Mouse (Mus musculus) heart, postnatal 0 days (tissue): ENCODE measurements around the gene Astn2. TPM values are rescaled to one million over a fixed set of nuclear protein-coding genes. Genes with fewer than 3 reads are reported as not detected.

Experiments used
- ATAC-seq: fragments of 200-750 bp; cut with Nextera tagmentation; 2 replicates; pipeline ENCODE4 v1.8.0; 2017; ENCODE audit warnings: low read depth, moderate number of reproducible peaks, moderate library complexity; ENCODE audit not compliant: insufficient read depth
- DNase-seq: peaks from one replicate; pipeline ENCODE4 v3.0.0-alpha.2; 2016; ENCODE audit warnings: low spot score
- H3K27ac ChIP-seq: fragments of 300-500 bp; sonication (generic); 2 replicates; pipeline ENCODE4 v1.5.1; 2014; ENCODE audit warnings: low read depth, mild to moderate bottlenecking
- H3K27me3 ChIP-seq: fragments of 300-500 bp; sonication (generic); 2 replicates; pipeline ENCODE4 v1.6.1; 2014; ENCODE audit warnings: low read length, mixed read lengths; ENCODE audit not compliant: control insufficient read depth, insufficient read depth
- H3K36me3 ChIP-seq: fragments of 300-500 bp; sonication (generic); replicated peaks from 2 replicates; pipeline ENCODE4 v1.6.1; 2014; ENCODE audit warnings: low read length, mixed read lengths; ENCODE audit not compliant: control insufficient read depth, insufficient read depth
- H3K4me1 ChIP-seq: fragments of 300-500 bp; sonication (generic); 2 replicates; pipeline ENCODE4 v1.6.1; 2014; ENCODE audit warnings: antibody characterized with exemption; ENCODE audit not compliant: control insufficient read depth, insufficient read depth
- H3K4me2 ChIP-seq: fragments of 300-500 bp; sonication (generic); 2 replicates; pipeline ENCODE4 v1.6.1; 2014; ENCODE audit warnings: low read depth, mild to moderate bottlenecking, low read length, moderate library complexity
- H3K4me3 ChIP-seq: fragments of 300-500 bp; sonication (generic); 2 replicates; pipeline ENCODE4 v1.5.1; 2014; ENCODE audit warnings: low read depth, low read length
- H3K9ac ChIP-seq: fragments of 300-500 bp; sonication (generic); replicated peaks from 2 replicates; pipeline ENCODE4 v1.6.1; 2014; ENCODE audit warnings: low read depth, low read length, mixed read lengths
- H3K9me3 ChIP-seq: fragments of 300-500 bp; sonication (generic); replicated peaks from 2 replicates; pipeline ENCODE4 v1.6.1; 2016; ENCODE audit warnings: low read length; ENCODE audit not compliant: control insufficient read depth
- CTCF ChIP-seq: IDR thresholded peaks from 2 replicates; pipeline ENCODE4 v1.5.1; 2016; ENCODE audit warnings: antibody characterized with exemption, control low read depth, low read depth
- EP300 ChIP-seq: IDR thresholded peaks from 2 replicates; pipeline ENCODE4 v1.6.1; 2016; ENCODE audit warnings: antibody characterized with exemption, low read depth
- WGBS: fragments of 180-500 bp; shearing (Covaris S2); extraction: QIAGEN DNeasy Blood & Tissue Kit; methylation state at CpG from one replicate; pipeline ENCODE4 v1.1.7; 2014; 5-methylcytosine and 5-hydroxymethylcytosine counted together
- polyA plus RNA-seq: library from polyadenylated mRNA; unstranded; fragments of >200 nt; fragmentation: Nextera tagmentation; extraction: Ambion mirVana; gene quantifications from 2 replicates; pipeline ENCODE4 v1.2.1, GENCODE M21; 2015
- total RNA-seq: library from RNA; depleted of rRNA; stranded (reverse); fragments of >200 nt; gene quantifications from 2 replicates; pipeline ENCODE4 v1.2.3, GENCODE M21; 2014; ENCODE audit warnings: low replicate concordance

Gene Astn2
- total and polyA plus RNA-seq, 2 experiments from 2014 or later, result 0.25 to 3.7 TPM

GRCm38 (mm10) chr4:65763823-65764222 is 640.6 kb downstream of the Astn2 start:
- TF ChIP-seq CTCF (no peak), EP300 (no peak)
- DNase-seq, result no peak
- WGBS, result 91% methylated on average over 2 of the region's 2 CpGs

GRCm38 (mm10) chr4:65762116-65762515 is 642.3 kb downstream of the Astn2 start:
- Histone ChIP-seq H3K27ac (no peak overlapping the region), H3K9ac (no peak overlapping the region), H3K4me3 (no peak overlapping the region), H3K27me3 (no peaks in the 10 kb centered on the region), H3K9me3 (no peaks in the 10 kb centered on the region), H3K36me3 (no peaks in the 10 kb centered on the region), H3K4me2 (no peak overlapping the region), H3K4me1 (no peaks in the 10 kb centered on the region)
- DNase-seq, result no peak
- 84% methylated on average over 3 of the region's 3 CpGs for WGBS
- ATAC-seq, result no peak
- no peak for TF ChIP-seq EP300

More at GRCm38 (mm10) chr4:65763823-65764222, 640.6 kb downstream of the Astn2 start:
- H3K36me3 ChIP-seq, result no peaks in the 10 kb centered on the region
- no peak overlapping the region for H3K9ac ChIP-seq
- H3K9me3 ChIP-seq, result no peaks in the 10 kb centered on the region
- H3K4me3 ChIP-seq, result no peak overlapping the region
- no peaks in the 10 kb centered on the region for H3K27me3 ChIP-seq
- ATAC-seq, result no peak
- no peak overlapping the region for H3K4me2 ChIP-seq
- no peaks in the 10 kb centered on the region for H3K4me1 ChIP-seq
- H3K27ac ChIP-seq, result no peak overlapping the region

- no peak for ATAC-seq
- no peak for DNase-seq
- no peak overlapping the region for H3K4me2 ChIP-seq
- H3K27ac ChIP-seq, result no peak overlapping the region
- H3K9ac ChIP-seq, result no peak overlapping the region
- no peaks in the 10 kb centered on the region for H3K9me3 ChIP-seq
- 49% methylated on average over 3 of the region's 3 CpGs for WGBS
- H3K36me3 ChIP-seq, result no peaks in the 10 kb centered on the region
- TF ChIP-seq CTCF (no peak), EP300 (no peak)
- no peaks in the 10 kb centered on the region for H3K27me3 ChIP-seq
- H3K4me3 ChIP-seq, result no peak overlapping the region
- H3K4me1 ChIP-seq, result no peaks in the 10 kb centered on the region
Measured at GRCm38 (mm10) chr4:65761658-65762057, 642.8 kb downstream of the Astn2 start.

- TF ChIP-seq CTCF (no peak), EP300 (no peak)
- Histone ChIP-seq H3K9me3 (no peaks in the 10 kb centered on the region), H3K9ac (no peak overlapping the region), H3K4me3 (no peak overlapping the region), H3K4me2 (no peak overlapping the region), H3K4me1 (no peaks in the 10 kb centered on the region), H3K27me3 (no peaks in the 10 kb centered on the region), H3K27ac (no peak overlapping the region), H3K36me3 (no peaks in the 10 kb centered on the region)
- WGBS, result 86% methylated on average over 1 of the region's 1 CpGs
- ATAC-seq, result no peak
- DNase-seq, result no peak
Measured at GRCm38 (mm10) chr4:65758875-65759201, 645.6 kb downstream of the Astn2 start.

GRCm38 (mm10) chr4:65758174-65758874 is 646.1 kb downstream of the Astn2 start:
- no peaks in the 10 kb centered on the region for H3K27me3 ChIP-seq
- no peak for ATAC-seq

GRCm38 (mm10) chr4:65752941-65753340 is 651.5 kb downstream of the Astn2 start:
- ATAC-seq (no peak), DNase-seq (no peak)
- no peaks in the 10 kb centered on the region for H3K27me3 ChIP-seq
- H3K4me3 ChIP-seq, result no peak overlapping the region
- TF ChIP-seq CTCF (no peak), EP300 (no peak)
- H3K9me3 ChIP-seq, result no peaks in the 10 kb centered on the region
- 60% methylated on average over 3 of the region's 3 CpGs for WGBS
- H3K27ac ChIP-seq, result no peak overlapping the region
- H3K4me1 ChIP-seq, result no peaks in the 10 kb centered on the region
- no peak overlapping the region for H3K9ac ChIP-seq
- no peaks in the 10 kb centered on the region for H3K36me3 ChIP-seq
- H3K4me2 ChIP-seq, result no peak overlapping the region

More at GRCm38 (mm10) chr4:65758174-65758874, 646.1 kb downstream of the Astn2 start:
- 55% methylated on average over 5 of the region's 5 CpGs for WGBS
- Histone ChIP-seq H3K36me3 (no peaks in the 10 kb centered on the region), H3K4me2 (no peak overlapping the region), H3K27ac (no peak overlapping the region), H3K9me3 (no peaks in the 10 kb centered on the region), H3K9ac (no peak overlapping the region), H3K4me3 (no peak overlapping the region), H3K4me1 (no peaks in the 10 kb centered on the region)
- TF ChIP-seq CTCF (no peak), EP300 (no peak)
- no peak for DNase-seq
